Mouse (Mus musculus) brain, embryonic 14.5 days (tissue): ENCODE results near the gene Sat2.

ENCODE experiments used
- CTCF ChIP-seq: fragments of 200-500 bp; IDR thresholded peaks from 2 replicates; pipeline ENCODE4 v1.5.1; 2012; ENCODE audit warnings: inconsistent platforms, mild to moderate bottlenecking, moderate library complexity, borderline replicate concordance; ENCODE audit not compliant: insufficient read depth, insufficient read length; ENCODE audit errors: extremely low read depth
- POLR2A ChIP-seq: fragments of 200-500 bp; IDR thresholded peaks from 2 replicates; pipeline ENCODE4 v1.6.1; 2012; ENCODE audit warnings: mild to moderate bottlenecking, inconsistent platforms, borderline replicate concordance; ENCODE audit not compliant: poor library complexity, insufficient read depth, insufficient read length, severe bottlenecking; ENCODE audit errors: extremely low read depth

GRCm38 (mm10) chr11:69665961-69666664 is 44.3 kb downstream of the Sat2 start, which contains the start of gene Cd68:
- TF ChIP-seq CTCF (no peak), POLR2A (no peak)
